Mouse (Mus musculus): ENCODE results near the gene Asphd1.

Gene Asphd1

GRCm38 (mm10) chr7:126949403-126949792 lies at the start of gene Asphd1:
Asphd1 (minus strand) TSS chr7:126949582.
- peak; percentile 73 for DNase-seq

- no peak for DNase-seq
Measured at GRCm38 (mm10) chr7:126996449-126996848, 47.1 kb upstream of the Asphd1 start.

DNA sequence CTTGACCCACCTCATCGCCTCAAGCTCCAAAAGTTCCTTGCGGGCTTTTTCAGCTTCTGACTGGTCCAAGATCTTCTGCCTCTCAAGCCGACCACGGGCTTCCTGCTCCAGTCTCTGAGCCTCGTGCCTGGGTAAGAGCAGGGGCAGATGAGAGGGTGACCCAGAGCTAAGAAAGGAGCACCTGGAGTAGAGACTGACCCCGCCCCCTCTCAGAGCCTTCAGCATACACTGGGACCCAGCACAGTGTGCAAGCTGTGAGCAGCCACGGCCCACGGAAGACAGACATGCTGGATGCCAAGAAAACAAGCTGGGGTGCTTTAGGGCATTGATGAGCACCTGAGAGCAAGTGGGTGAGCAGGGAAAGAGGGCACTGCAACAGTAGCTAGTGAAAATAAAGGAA lies 39.4 kb upstream of the Asphd1 start:
- no peak for DNase-seq

DNA sequence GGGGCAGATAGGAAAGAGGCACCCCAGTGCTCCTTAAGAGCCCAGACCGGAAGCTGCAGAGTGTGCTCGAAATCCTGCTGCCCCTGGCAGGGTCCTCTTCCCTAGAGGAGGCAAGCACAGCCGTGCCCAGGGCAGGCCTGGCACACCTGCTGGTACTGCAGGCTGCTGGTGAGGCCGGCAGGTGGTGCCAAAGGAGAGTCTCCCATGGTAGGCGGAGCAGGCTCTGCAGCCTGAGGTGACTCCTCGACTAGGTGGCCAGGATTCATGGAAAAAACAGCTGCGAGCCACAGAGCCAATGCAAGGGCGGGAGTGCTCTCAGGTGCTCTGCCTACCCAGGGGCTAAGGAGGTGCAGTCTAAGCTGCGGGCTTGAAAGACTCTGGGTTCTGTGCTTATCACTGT lies 36.9 kb upstream of the Asphd1 start:
- peak; percentile 59 for DNase-seq

DNA sequence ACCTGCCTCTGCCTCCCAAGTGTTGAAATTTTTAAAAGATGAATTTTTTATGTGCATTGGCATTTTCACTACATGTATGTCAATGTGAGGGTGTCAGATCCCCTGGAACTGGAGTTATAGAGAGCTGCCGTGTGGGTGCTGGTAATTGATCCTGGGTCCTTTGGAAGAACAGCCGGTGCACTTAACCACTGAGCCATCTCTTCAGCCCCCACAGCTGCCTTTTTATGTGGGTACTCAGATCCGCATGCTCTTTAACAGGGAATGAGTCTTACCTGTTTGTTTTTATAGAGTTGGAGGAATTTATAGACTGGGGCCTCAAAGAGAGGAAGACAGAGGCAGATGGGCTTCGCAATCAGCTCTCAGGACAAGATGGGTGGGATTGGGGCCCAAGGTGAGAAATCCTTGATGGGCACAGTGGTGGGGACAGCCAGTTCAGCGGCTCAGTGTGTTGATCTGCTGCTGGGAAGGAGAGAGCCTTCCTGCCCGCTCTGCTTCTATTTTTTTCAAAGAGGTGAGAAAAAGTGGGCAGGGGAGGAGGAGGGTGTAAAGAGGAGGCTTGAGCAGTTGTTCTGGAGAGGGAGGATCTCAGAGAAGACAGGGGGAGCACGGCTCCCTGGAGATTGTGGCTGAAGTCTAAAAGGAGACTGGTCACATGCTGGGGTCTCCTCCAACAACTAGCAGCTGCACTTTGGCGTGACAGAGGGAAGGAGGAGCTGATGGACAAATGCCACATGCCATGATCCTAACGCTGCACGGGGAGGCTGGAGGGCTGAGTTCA lies 35.5 kb upstream of the Asphd1 start:
- DNase-seq = no peak

DNA sequence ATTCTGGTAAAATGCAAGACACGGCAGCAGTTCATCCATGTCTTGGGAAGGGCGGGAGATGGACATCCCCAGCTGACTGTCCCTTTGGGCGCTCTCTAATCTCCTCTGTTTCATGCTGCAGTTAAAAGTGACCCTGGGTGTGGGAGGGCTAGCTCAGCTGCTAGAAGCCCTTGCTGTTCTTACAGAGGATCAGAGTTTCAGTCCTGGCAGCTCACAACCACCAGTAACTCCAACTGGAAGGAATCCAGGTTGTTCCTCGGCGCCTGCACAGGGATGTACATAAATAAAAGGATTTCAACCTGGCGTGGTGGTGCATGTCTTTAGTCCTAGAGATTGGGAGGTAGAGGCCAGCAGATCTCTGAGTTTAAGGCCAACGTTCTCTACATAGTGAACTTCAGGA lies 33.7 kb upstream of the Asphd1 start:
- no peak for DNase-seq

- no peak for DNase-seq
Measured at GRCm38 (mm10) chr7:126982054-126982453, 32.7 kb upstream of the Asphd1 start.

DNA sequence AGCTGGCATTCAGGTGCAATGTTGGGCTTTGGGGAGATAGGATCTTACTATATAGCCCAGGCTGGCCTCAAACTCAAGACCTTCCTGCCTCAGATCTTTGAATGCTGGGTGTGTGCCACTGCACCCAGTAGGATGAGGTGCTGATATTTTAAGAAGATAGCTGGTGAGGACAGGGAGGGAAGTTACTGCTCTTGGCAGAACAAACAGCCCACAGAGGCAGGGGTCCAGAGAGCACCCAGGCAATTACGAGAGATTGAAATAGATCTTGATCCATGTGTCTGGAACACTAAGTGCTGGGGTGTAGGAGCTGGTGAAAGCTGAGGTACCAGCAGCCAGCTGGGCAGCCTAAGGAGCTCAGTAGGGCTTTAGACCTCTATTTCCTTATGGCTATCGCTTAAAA lies 32.2 kb upstream of the Asphd1 start:
- no peak for DNase-seq

DNA sequence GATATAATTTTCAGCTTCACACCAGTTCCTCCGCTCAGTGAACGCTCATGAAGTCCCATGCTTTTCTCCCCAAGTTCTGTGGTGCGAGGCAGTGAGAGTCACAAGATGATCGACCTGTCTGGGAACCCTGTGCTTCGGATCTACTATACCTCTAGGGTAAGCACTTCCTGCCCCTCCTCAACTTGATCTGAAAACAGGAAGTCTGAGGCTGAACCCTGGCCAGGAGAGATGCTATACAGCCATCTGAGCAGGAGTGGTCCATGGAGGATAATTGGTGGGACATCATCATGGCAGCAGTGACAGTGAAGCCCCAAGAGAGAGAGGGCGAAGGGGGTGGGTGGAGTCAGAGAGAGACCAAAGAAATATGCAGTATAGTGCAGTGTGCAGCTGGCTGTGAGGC lies 29.5 kb upstream of the Asphd1 start:
- no peak for DNase-seq

GRCm38 (mm10) chr7:126976878-126977459 lies 27.6 kb upstream of the Asphd1 start:
- no peak for DNase-seq

GRCm38 (mm10) chr7:126975950-126976866 lies 26.8 kb upstream of the Asphd1 start, which contains the start of gene Cdiptos:
Cdiptos (minus strand) TSS chr7:126976098.
- peak; percentile 99 for DNase-seq

- DNase-seq = no peak
Measured at GRCm38 (mm10) chr7:126975893-126975949, 26.3 kb upstream of the Asphd1 start, which contains the start of gene Cdipt. Cdipt (plus strand) TSS chr7:126975914.

- DNase-seq = no peak
Measured at GRCm38 (mm10) chr7:126975493-126975892, 26.1 kb upstream of the Asphd1 start.

GRCm38 (mm10) chr7:126967361-126967760 lies 18.0 kb upstream of the Asphd1 start:
- no peak for DNase-seq

DNA sequence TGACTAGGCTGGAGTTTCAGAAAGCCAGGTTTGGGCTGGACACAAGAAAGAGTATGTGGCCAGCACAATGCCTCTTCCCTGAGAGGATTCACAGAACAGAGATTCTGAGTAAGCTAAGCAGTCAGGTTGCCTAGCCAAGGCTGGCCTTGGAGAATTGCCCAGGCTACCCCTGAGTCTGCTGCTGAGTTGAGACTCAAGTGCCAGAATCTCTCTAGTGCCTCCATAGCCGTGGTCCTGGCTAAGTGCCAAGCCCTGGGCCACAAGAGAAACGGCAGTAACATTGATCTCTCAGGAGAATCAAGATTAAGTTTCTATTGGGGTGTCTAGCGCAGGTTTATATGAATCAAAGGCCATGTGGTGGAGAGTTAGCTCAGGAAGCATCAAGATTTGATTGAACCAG lies 16.2 kb upstream of the Asphd1 start:
- DNase-seq = no peak

- DNase-seq = no peak
Measured at GRCm38 (mm10) chr7:126963548-126964286, 14.3 kb upstream of the Asphd1 start.

DNA sequence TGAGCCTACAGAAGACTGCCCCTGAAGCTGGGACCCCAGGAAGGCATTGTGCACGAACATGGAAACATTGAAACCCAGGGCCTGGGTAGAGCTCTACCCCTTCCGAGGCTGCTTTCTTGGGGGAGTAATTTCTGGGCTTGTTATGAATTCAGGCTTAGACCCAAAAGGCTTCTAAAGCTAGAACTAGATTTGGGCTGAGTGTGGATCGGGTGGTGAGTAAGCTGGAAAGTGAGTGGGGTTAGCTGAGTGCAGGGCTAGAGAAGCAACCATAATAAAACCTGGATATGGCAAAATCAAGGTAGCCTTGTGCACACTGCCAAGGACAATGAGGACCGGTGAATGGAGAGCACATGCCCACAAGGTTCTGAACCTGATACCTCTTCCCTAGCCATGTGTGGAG lies 12.6 kb upstream of the Asphd1 start:
- DNase-seq = no peak

DNA sequence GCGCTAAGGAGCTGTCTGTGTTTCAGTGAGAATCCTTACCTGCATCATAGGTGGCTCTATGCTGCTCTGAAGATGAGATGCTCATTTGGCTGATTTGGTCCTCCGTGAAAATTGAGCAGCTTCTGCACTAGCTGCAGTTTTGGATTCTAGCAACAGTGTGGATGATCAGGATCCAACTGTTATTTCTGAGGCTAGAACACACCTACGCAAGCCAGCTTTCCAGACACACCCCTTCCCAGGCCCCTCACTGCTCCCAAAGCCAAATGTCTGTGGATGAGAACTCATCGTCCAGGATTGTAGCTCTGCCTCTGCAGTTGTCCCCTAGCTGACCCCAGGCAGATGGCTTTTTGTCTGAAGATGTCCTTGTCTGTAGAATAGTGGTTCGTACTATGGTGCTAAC lies 11.7 kb upstream of the Asphd1 start:
- no peak for DNase-seq

DNA sequence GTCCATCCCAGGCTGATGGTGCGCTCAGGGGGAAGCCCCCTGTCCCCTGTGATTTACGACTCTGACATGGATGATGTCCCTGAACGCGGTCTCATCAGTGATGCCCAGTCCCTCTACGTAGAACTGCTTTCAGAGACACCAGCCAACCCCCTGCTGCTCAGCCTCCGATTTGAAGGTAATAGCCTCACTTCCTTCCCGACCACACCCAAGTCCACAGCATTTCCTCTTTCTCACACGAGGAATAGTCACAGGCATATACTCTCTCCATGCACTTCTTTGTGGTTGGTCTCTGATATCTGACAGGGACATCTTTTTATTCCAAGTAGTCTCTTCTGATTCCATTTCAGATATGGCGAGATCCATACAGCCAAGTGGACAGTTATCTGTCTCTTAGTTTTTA lies 10.4 kb upstream of the Asphd1 start:
- DNase-seq = no peak

GRCm38 (mm10) chr7:126955125-126955524 lies 5.7 kb upstream of the Asphd1 start:
- DNase-seq = no peak

DNA sequence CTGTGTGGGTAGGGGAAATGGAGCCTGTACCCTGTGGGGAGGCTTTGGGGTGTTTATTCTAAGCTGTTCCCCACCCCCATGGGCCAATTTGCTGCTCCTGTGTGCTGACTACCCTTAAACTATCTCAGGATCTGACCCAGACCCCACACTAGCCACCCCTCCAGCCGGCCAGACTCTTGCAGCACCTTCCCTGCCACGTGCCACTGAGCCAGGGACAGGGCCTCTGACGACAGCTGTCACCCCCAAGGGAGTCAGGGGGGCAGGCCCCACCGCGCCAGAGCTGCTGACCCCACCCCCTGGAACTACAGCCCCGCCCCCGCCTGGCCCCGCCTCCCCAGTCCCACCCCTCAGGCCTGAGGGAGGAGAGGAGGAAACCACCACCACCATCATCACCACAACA lies 3.3 kb upstream of the Asphd1 start:
- DNase-seq = no peak

DNA sequence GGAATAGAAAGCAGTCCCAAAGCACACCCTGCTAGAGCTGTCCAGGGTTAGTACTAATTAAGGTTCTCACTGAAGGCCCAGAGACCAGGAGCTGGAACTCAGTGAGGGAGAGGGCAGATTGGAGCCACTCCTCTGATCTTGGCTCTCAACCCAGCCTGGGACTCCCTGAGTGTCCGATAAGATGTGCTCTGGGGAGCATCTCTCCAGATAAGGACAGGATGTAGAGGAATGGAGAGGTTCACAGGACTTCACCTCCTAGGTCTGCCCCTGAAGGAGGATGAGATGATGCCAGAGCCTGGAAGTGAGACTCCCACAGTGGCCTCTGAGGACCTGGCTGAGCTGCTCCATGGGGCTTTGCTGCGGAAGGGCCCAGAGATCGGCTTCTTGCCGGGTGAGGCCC lies 2.4 kb upstream of the Asphd1 start:
- no peak for DNase-seq
